Mouse (Mus musculus) thymus, postnatal 36 days (tissue): ENCODE measurements around the gene Tarsl2.
A peak's percentile ranks its signal among the peaks of the same experiment; 100 is the strongest.

Experiments
- DNase-seq, 2 experiments: peaks; one replicate each; pipeline ENCODE4 v3.0.0; 2022; ENCODE audit warnings: mixed read lengths in 2 of 2

The Tarsl2 gene

DNA sequence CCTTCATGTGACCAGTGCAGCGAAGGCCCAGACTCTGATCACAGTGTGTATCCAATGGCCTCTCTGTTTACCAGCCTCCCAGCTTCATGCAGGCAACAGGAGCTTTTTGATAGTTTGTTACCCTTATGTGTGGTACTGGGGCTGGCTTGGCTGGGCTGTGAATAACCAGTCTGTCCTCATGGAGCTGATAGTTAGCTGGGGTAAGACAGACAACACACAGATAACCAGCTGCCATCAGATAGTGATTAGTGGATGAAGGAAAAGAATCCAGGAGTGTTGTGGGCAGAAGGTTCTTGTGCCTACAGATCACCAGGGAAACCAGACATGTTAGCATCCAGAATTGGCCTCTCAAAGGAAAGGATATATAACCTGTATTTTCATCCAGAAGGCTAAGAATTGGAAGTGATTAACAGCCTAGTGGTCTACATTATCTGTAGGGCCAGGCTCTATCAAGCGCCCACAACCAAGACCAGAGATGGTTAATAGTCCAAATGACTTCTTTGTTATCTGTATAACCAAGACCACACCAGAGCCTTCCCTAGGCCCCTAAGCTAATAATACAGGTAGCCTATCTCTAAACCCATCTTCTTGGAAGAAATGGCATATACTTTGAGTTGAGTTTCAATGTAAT is 12.9 kb downstream of the Tarsl2 start:
- no peak for DNase-seq

- no peak for DNase-seq
Observed at GRCm38 (mm10) chr7:65663225-65663790, 18.6 kb downstream of the Tarsl2 start.

GRCm38 (mm10) chr7:65663886-65664285 is 19.2 kb downstream of the Tarsl2 start:
- DNase-seq, result no peak

- DNase-seq, result no peak
Observed at GRCm38 (mm10) chr7:65667491-65667890, 22.8 kb downstream of the Tarsl2 start.

- DNase-seq, result no peak
Observed at GRCm38 (mm10) chr7:65678050-65678449, 33.4 kb downstream of the Tarsl2 start.

DNA sequence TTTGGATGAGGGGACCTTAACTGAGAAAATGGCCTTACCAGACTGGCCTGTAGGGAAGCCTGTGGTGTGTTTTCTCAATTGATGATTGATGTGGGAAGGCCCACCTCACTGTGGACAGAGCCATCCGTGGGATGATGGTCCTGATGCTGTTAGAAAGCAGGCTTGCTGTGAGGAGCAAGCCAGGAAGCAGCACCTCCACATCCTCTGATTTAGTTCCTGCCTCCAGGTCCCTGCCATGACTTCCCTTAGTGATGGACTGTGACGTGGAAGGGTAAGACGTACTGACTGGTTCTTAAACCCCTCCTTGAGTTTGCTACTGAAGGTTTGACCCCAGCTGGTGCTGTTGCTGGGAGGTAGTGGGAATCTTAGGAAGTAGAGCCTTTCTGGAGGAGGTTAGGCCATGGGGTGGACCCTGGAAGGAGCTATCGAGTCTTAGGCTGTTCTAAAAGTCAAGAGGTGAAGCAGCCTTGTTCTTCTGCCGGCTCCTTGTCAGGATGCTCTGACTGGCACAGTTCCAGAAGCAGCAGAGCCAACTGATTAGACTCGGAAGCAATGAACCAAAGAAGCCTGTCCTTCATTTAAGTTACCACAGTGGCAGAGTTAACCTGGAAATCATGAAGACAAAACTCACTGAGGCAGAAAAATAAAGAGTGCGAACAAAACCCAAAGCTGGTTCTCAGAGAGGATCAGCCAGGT is 34.4 kb downstream of the Tarsl2 start:
- DNase-seq, result no peak

- no peak for DNase-seq
Observed at GRCm38 (mm10) chr7:65681166-65681565, 36.5 kb downstream of the Tarsl2 start.

DNA sequence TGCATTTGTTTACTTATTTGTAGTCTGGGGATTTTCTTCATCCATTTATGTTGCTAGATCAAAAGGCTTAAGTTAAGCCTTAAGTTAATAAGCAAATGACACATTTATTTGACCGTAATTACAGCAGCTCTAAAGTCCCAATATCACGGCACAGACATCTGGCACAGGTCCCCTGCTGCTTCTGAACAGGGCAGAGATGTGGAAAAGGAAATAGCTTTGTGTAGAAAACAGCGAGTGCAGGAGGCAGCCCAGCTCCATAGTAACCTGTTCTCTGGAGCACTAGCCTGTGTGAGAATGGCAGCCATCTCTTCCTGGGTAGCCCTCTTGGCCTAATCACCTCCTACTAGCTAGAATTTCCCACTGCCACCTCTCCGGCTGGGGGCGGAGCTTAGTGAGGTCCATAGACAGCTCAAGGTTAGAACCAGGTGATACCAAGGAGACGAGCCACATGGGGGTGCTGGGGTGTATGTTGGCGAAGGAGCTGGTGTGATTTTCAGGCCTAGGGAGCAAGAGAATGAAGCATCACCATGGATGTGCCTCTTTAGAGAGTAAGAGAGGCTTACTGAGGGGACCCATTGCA is 39.6 kb downstream of the Tarsl2 start:
- DNase-seq, result no peak

GRCm38 (mm10) chr7:65686664-65687063 is 42.0 kb downstream of the Tarsl2 start:
- DNase-seq, result no peak

GRCm38 (mm10) chr7:65690869-65691268 is 46.2 kb downstream of the Tarsl2 start, which contains the start of gene Tm2d3:
Gene Tm2d3, plus strand, starts transcription at chr7:65691169.
- DNase-seq, result no peak

GRCm38 (mm10) chr7:65691929-65692605 is 47.4 kb downstream of the Tarsl2 start:
- no peak for DNase-seq

DNA sequence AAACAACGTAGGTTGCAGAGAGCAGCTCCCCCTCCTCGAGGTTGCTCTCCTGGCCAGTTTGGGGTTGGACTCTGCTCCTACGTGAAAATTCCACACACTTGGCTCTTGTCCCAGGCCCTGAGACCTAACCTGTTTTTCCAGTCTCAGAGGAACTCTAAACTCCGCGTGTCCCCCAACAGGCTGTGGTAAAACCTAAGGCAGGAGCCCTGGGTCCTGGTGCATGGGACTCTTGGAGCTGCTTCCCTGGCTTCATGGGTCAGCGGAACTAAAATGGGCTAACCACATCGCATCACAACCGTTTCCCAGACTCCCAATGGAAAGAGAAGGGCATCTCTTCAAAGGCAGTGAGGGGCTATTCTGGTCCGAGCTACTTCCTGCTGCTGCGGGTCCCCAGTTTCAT is 48.2 kb downstream of the Tarsl2 start:
- DNase-seq, result no peak

DNA sequence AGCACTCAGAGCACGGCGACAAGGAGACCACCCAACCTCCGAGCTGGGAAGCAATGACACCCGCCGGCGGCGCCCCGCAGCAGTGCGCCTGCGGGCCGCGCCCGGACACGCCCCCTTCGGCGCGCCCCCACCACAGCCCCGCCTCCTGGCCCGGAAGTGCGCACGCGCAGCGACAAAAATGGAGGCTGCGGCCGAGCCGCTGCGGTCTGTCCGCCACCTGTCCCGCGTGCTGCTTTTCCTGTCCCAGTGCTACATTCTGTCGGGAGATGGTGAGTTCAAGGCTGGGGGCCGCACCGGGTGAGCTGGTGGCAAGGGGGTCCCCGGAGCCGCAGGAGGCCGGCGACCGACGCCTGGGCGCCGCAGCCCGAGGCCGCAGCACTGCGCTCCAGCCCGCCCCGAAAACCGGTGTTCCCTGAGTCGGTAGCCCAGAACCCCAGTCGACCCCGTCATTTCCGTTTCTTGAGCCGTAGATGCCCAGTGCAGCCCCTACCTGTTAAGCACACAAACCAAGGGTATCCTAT is 48.7 kb downstream of the Tarsl2 start:
- peak; percentile 90 for DNase-seq

GRCm38 (mm10) chr7:65696450-65696849 is 51.8 kb downstream of the Tarsl2 start:
- DNase-seq, result no peak

GRCm38 (mm10) chr7:65702076-65702475 is 57.4 kb downstream of the Tarsl2 start:
- no peak for DNase-seq

DNA sequence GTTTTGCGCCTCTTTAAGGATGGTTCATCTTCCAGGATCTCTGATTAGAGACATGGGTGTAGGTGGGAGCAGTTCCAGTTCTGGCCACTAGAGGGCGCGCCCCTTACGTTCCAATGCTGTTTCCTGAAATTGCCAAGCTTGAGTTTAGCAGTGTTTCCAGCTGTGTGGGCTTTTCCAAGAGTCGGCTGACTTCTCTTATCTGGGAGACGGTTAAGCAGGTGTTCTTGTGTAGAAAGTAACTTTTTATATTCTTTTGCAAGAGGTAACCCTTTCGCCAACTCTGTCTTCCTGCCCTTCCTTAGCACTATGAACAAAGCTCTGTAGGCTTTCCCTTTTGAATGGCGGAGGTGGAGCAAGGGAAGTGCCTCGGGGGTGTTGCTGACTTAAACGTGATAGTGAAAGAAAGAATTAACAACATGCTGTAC is 60.1 kb downstream of the Tarsl2 start:
- DNase-seq, result peak; percentile 55 to 66

GRCm38 (mm10) chr7:65708506-65708905 is 63.8 kb downstream of the Tarsl2 start:
- DNase-seq, result no peak

DNA sequence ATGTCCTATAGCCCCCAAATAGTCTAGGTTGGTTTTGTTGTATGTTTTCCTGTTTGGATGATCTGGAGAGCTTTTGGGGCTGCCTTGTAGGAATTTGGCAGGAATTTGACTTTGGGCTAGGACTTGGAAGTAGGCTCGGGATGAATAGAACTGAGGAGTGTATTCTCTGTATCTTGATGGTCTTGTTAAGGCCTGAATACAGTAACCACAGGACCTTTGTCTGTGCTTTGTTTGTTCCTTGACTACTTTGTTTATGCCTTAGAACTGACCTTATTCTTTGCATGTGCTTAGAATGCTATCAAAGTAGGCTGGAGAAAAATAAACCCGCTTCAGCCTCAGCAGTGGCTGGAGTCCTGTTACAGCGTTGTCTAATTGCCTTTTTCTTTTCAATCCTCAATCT is 65.6 kb downstream of the Tarsl2 start:
- no peak for DNase-seq

DNA sequence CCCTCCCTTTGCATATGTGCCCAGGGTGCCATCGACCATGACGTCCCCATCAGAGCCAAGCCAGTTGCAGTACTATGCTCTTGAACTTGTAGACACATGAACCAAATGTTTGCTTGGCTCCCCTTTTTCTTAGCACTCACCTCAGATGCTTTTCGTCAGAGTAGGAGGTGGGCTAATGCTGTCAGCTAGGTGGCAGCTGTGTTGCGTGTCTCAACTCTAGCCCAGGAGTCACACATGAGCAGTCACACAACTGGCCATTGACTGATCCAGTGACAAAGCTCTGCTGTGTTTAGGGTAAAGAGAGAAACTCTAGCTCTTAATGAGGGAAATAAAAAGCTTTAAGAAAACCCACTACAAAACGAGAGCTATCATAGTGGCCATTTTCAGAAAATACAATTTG is 69.1 kb downstream of the Tarsl2 start:
- no peak for DNase-seq

DNA sequence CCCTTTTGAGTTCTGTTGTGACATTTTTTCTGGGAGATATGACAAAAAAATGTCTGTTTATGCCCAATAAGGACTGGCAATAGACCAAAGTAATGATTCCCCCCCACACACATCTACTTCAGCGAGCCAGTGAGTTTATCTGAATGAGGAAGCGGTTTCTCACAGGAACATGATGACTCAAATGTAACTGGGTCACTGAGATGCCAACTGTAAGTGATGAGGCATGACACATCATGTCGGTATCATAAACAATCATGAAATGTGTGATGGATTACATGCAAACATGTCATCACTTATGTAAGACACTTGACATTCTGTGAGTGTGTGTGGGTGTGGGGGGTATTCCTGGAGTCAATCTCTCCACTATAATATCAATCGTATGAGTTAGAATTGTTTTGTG is 69.6 kb downstream of the Tarsl2 start:
- DNase-seq, result no peak

GRCm38 (mm10) chr7:65734024-65734423 is 89.3 kb downstream of the Tarsl2 start:
- DNase-seq, result no peak

DNA sequence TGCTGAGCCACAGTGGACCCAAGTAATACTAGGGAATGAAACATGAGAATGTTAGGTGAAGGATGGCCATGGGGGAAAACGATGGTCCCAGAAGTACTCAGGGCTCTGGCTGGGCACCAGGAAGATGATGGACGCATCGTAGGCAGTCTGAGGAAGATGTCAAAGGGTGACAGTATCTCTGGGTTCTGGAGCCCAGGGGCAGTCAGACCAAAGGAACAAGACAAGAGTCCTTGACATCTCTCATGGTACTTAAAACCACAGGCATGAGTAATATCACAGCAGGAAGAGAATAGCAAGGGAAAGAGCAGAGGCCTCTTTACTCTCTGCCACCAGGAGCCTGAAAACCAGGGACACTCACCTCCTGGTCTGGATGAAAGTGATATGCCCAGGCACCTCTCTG is 90.6 kb downstream of the Tarsl2 start:
- DNase-seq, result no peak
